Mouse (Mus musculus) midbrain, embryonic 13.5 days (tissue): ENCODE results near the gene Hoxa13. TPM values are rescaled to one million over a fixed set of nuclear protein-coding genes. Genes with fewer than 3 reads are reported as not detected.
A peak's percentile ranks its signal among the peaks of the same experiment; 100 is the strongest.

Source experiments
- ATAC-seq: fragments of 200-750 bp; cut with Nextera tagmentation; 2 replicates; pipeline ENCODE4 v1.8.0; 2017; ENCODE audit warnings: mild to moderate bottlenecking, moderate TSS enrichment, moderate library complexity
- H3K27ac ChIP-seq: fragments of 300-500 bp; sonication (generic); 2 replicates; pipeline ENCODE4 v1.5.1; 2015; ENCODE audit warnings: inconsistent platforms, mild to moderate bottlenecking, moderate library complexity
- H3K27me3 ChIP-seq: fragments of 300-500 bp; sonication (generic); 2 replicates; pipeline ENCODE4 v1.6.1; 2015; ENCODE audit warnings: mild to moderate bottlenecking, inconsistent platforms
- H3K36me3 ChIP-seq: fragments of 300-500 bp; sonication (generic); 2 replicates; pipeline ENCODE4 v1.6.1; 2015; ENCODE audit warnings: mild to moderate bottlenecking, inconsistent platforms
- H3K4me1 ChIP-seq: fragments of 300-500 bp; sonication (generic); replicated peaks from 2 replicates; pipeline ENCODE4 v1.6.1; 2015; ENCODE audit warnings: inconsistent platforms
- H3K4me2 ChIP-seq: fragments of 300-500 bp; sonication (generic); replicated peaks from 2 replicates; pipeline ENCODE4 v1.6.1; 2015; ENCODE audit warnings: moderate library complexity, mild to moderate bottlenecking, inconsistent platforms
- H3K4me3 ChIP-seq: fragments of 300-500 bp; sonication (generic); replicated peaks from 2 replicates; pipeline ENCODE4 v1.5.1; 2015; ENCODE audit warnings: mild to moderate bottlenecking, inconsistent platforms
- H3K9ac ChIP-seq: fragments of 300-500 bp; sonication (generic); replicated peaks from 2 replicates; pipeline ENCODE4 v1.6.1; 2015; ENCODE audit warnings: mild to moderate bottlenecking, inconsistent platforms
- H3K9me3 ChIP-seq: fragments of 300-500 bp; sonication (generic); 2 replicates; pipeline ENCODE4 v1.6.1; 2016; ENCODE audit warnings: mild to moderate bottlenecking, inconsistent platforms
- WGBS: fragments of 180-500 bp; shearing (Covaris S2); methylation state at CpG from one replicate; pipeline ENCODE4 v1.1.7; 2015; 5-methylcytosine and 5-hydroxymethylcytosine counted together
- polyA plus RNA-seq: library from polyadenylated mRNA; unstranded; fragments of >200 nt; fragmentation: Nextera tagmentation; extraction: Ambion mirVana; gene quantifications from 2 replicates; pipeline ENCODE4 v1.2.1, GENCODE M21; 2015

Hoxa13 gene
- polyA plus RNA-seq, 1 experiment from 2014 or later, result not detected

DNA sequence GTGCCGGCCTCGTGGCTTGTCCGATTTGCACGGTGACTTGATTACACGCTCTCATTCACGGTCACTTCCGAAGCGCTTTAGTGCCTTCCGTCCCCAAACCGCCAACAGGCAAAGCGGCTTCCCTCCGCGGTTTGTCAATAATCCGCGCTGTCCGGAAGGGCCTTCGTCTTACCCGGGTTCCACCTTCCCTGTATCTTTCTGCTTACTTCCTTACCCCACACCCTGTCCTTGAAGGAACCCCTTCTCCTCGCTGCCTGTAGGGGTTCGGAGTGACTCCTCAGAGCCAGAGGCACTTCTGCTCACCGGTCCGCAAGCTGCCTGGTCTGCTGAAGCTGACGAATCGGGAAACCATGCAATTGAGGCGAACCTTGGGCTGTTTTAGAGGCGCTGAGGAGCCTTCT lies 14.3 kb downstream of the Hoxa13 start:
- no peak for ATAC-seq
- Histone ChIP-seq H3K9ac (no peak overlapping the region), H3K4me3 (no peak overlapping the region), H3K36me3 (no peaks in the 10 kb centered on the region), H3K27ac (no peak overlapping the region), H3K4me2 (no peak overlapping the region), H3K9me3 (no peaks in the 10 kb centered on the region), H3K4me1 (no peaks in the 10 kb centered on the region; the same call in 1 of the 2 replicates), H3K27me3 (peaks cover 100% of the 10 kb centered on the region)
- WGBS, result 1% methylated on average over 26 of the region's 26 CpGs

DNA sequence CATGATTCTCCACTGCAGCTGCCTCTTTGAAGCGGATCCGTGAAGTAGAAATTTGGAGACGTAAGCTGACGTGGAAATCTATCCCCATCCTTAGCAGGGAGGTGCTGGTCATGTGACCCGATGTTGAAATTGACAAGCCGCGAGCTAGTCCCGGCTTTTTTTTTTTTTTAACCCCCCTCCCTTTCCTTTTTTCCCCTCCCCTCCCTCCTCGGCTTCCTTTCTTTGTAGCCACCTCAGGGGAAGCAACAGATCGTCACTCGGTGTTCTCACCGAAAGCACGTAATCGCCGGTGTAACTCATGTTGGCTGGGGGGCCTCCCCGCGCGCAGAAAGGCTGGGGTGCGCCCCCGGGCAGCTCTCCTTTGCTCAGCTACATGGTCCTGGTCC lies 14.9 kb downstream of the Hoxa13 start, which contains the start of gene Hoxa11:
Hoxa11 (minus strand) TSS at position 54 of the 386 bp plus-strand sequence.
- H3K27ac ChIP-seq, result no peak within 1 kb of the TSS
- no peak within 1 kb of the TSS for H3K4me3 ChIP-seq
- WGBS, result under 1% methylated on average over 20 of the region's 20 CpGs
- no peaks in the 10 kb centered on the region for H3K36me3 ChIP-seq
- ATAC-seq, result no peak
- H3K9me3 ChIP-seq, result no peaks in the 10 kb centered on the region
- H3K4me2 ChIP-seq, result no peak within 1 kb of the TSS
- H3K27me3 ChIP-seq, result peaks cover 100% of the 10 kb centered on the region
- no peak within 1 kb of the TSS for H3K9ac ChIP-seq
- H3K4me1 ChIP-seq, result no peaks in the 10 kb centered on the region; the same call in 1 of the 2 replicates

DNA sequence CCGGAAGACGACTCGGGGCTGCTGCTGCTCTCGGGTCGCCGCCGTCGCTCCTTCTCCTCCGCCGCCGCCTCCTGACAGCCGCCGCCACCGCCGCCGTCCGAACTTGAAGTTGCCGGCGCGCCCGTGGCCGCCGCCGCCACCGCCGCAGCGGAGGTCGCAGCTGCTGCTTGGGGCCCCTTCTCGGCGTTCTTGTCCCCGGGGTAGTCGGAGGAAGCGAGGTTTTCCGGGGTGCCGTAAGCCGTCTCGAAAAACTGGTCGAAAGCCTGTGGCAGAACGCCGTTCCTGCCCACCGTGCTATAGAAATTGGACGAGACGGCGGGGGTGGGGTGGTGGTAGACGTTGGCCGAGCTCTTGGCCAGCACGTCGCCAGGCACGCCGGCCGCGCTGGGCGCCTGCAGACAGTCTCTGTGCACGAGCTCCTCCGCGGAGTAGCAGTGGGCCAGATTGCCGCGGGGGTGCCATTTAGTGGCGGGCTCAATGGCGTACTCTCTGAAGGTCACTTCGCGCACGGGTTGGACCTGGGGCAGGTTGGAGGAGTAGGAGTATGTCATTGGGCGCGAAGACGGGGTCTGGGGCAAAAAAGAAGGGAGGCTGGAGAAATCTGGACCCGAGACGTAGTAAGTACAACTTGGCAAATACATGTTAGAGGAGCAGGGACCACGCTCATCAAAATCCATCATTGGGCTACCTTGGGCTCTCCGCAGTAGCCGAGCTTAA lies 15.5 kb downstream of the Hoxa13 start:
- Histone ChIP-seq H3K27ac (no peak overlapping the region), H3K4me3 (no peak overlapping the region), H3K4me1 (peaks cover under 1% of the 10 kb centered on the region; the same call in 1 of the 2 replicates), H3K9me3 (no peaks in the 10 kb centered on the region), H3K27me3 (peaks cover 100% of the 10 kb centered on the region), H3K36me3 (no peaks in the 10 kb centered on the region), H3K4me2 (no peak overlapping the region), H3K9ac (no peak overlapping the region)
- under 1% methylated on average over 68 of the region's 71 CpGs for WGBS
- no peak for ATAC-seq

DNA sequence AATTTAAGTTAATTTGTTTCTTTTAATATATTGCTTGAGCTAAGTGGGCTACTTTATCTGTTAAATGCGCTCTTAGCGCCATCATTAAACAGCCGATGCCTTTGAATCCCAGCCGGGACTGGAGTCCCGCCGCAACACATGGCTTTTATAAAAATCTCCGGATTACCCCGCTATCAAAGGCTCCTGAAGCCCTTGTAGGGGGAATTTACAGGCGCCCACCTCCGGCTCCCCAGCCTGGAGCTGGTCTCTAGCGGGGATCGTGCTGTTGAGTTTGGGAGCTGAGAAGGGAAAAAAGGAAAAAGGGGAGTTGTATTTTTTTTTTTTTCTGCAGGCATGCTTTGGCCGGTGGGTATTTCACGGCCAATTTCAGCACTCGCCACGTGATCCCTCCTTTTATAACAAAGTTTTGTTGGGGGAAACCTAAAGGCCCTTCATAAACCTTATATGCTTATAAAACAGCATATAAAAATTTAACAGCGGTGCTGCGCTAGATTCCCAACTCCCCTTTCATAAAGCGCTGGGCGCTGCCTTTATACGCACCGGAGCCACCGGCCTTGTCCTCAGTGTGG lies 16.1 kb downstream of the Hoxa13 start:
- Histone ChIP-seq H3K4me3 (no peak overlapping the region), H3K9ac (no peak overlapping the region), H3K4me1 (peaks cover 3% of the 10 kb centered on the region; the same call in 1 of the 2 replicates), H3K9me3 (no peaks in the 10 kb centered on the region), H3K27ac (no peak overlapping the region), H3K4me2 (no peak overlapping the region), H3K27me3 (peaks cover 100% of the 10 kb centered on the region), H3K36me3 (no peaks in the 10 kb centered on the region)
- no peak for ATAC-seq
- WGBS, result under 1% methylated on average over 23 of the region's 23 CpGs

DNA sequence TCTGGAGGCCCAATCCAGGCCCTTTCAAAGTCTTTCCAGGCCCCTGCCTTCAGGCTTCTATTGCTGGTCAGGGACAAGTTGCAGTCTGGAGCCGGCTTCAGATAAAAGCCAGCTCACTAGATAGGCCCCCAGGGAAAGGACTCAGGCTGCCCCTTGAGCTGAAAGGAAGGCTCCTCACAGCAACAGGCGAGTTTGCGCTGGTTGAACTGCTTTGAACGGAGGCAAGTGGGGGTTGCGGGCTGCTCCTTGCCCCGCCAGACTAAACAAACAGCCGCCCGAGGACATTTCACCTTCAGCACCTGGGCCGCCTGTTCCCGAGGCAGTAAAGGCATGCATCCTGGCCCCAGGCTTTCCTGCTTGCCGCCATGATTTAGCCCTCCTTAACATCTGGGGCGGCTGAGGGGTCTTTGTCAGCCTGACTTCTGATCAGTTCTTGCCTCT lies 17.0 kb downstream of the Hoxa13 start:
- no peaks in the 10 kb centered on the region for H3K9me3 ChIP-seq
- H3K36me3 ChIP-seq, result no peaks in the 10 kb centered on the region
- no peak overlapping the region for H3K9ac ChIP-seq
- H3K4me2 ChIP-seq, result no peak overlapping the region
- H3K27ac ChIP-seq, result no peak overlapping the region
- no peak for ATAC-seq
- H3K4me1 ChIP-seq, result peaks cover 3% of the 10 kb centered on the region; the same call in 1 of the 2 replicates
- peaks cover 99% of the 10 kb centered on the region for H3K27me3 ChIP-seq
- WGBS, result under 1% methylated on average over 12 of the region's 12 CpGs
- no peak overlapping the region for H3K4me3 ChIP-seq

DNA sequence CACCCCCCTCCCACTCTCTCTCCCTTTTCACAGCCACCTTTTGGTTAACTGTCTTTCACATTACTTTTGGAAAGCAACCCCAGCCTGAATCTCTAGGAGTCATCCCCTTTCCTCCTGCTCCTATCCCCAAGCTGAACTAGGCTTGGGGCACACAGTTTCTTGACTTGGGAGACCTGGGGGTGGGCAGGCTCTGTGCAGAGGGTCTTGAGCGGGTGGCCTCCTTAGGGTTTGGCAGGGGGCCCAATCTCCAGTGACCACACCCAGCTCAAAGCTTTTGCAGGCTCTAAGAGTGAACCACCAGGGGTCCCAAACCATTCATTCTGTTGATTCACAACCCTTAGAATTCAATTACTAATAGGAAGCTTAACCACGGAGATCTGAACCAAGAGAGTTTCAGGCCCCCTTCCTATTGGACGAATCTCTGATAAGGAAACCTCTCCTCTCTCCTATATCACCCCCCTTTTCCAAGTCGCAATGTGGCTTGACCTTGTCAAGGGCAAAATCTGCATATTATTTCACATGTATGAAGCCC lies 17.8 kb downstream of the Hoxa13 start:
- H3K9me3 ChIP-seq, result no peaks in the 10 kb centered on the region
- no peak overlapping the region for H3K4me2 ChIP-seq
- H3K4me1 ChIP-seq, result peaks cover 3% of the 10 kb centered on the region; the same call in 1 of the 2 replicates
- WGBS, result 1% methylated on average over 4 of the region's 4 CpGs
- peaks cover 99% of the 10 kb centered on the region for H3K27me3 ChIP-seq
- H3K4me3 ChIP-seq, result no peak overlapping the region
- H3K9ac ChIP-seq, result no peak overlapping the region
- H3K27ac ChIP-seq, result no peak overlapping the region
- no peak for ATAC-seq
- H3K36me3 ChIP-seq, result no peaks in the 10 kb centered on the region

DNA sequence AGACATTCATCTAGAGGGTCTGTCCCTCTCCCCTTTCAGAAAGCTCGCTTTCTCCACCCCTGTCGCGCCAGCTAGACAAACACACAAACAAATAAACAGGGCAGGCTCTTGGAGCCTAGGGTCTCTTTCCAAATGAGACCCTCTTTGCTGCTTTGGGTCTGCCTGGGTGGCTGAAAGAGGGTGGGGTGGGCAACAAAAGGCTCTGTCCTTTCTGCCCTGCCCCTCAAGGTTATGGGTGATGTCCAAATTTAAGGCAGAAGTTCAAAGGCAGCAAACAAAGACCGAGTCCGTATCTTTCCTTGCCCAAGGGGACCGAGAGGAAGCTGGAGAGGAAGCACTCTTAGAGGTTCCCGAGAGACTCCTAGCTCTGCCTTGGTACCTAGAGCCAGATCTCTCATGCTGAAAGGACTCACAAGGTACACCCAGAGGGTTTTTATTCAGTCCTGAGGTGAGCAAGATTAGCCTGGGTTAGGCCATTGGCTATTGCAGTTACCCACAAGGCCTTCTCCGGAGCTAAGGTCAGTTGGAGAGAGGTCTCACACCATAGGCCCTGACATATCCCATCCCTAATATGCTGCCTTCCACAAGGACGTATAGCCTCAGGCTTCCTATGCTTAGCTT lies 19.6 kb downstream of the Hoxa13 start:
- 7% methylated on average over 9 of the region's 9 CpGs for WGBS
- Histone ChIP-seq H3K4me3 (no peak overlapping the region), H3K27me3 (peaks cover 99% of the 10 kb centered on the region), H3K9ac (no peak overlapping the region), H3K9me3 (no peaks in the 10 kb centered on the region), H3K4me2 (no peak overlapping the region), H3K36me3 (no peaks in the 10 kb centered on the region), H3K27ac (no peak overlapping the region), H3K4me1 (peaks cover 3% of the 10 kb centered on the region; the same call in 1 of the 2 replicates)
- ATAC-seq, result no peak

DNA sequence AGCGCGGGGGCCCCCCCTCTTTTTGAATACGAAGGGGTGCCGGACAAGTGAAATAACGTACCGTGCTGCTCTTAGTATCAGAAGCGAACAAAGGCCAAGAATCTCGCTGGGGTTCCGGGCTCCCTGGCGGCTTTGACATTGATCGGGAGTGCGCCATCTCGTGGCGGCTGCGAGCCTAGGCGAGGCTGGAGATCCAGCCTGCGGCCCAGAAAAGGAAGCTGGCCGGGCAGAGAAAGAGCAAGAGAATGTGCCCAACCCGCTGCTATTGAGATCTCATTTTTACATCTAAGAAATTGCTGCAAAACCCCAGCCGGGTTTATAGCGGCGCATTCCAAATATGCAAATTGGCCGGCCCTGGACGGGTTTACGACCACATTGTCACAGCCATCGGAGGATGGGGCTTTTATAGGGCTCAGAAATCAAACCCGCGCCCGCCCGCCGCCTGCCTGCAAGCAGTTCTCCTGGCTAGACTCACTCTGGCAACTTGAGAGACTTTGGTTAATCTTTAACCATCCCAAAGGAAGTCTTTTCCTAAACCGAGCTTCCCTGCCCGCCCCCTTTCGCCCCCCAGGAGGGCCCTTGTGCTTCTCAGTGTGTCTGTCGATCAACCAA lies 20.2 kb downstream of the Hoxa13 start, which contains the start of gene Hoxa10:
Hoxa10 (minus strand) TSS at position 466 of the 612 bp plus-strand sequence.
- WGBS, result 3% methylated on average over 35 of the region's 35 CpGs

DNA sequence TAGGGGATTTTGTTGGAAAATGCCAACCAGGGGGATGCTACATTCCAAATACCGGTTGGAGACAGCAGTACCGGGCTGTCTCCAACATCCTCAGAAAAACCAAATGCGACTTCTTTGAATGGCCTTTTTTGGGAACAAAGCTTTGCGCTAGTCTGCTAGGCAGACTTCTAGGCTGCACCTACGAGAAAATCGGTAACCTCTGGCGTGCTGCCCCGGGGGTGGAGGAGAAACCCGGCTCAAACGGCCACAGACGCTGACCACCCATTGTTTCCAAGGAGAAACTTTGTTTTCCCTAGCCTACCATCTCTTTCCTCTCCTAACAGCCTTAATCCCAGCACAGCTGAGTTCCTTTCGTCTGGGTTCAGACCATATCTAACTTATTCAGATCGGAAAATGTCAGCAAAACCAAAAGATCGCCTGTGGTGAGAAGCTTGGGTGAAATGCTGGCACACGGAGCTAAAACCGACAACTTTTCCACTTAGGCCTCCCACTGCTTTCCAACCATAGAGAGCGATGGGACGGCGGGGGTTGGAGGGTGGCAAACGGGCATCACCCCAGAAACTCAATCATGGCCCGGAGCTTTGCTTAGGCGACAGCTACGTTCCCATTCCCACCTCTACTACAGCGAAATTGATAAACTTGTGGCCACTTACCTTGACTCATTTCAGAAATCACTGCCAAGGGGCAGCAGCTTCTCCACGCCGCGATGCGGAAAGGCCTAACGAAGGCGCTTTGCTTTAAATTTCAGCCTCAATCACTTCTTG lies 20.9 kb downstream of the Hoxa13 start:
- Histone ChIP-seq H3K4me2 (no peak overlapping the region), H3K4me1 (peaks cover 3% of the 10 kb centered on the region; the same call in 1 of the 2 replicates), H3K4me3 (0 out of 2 replicates have a peak overlapping the region, but pooled peaks have one; percentile 11), H3K27ac (no peak overlapping the region), H3K9ac (no peak overlapping the region), H3K36me3 (no peaks in the 10 kb centered on the region), H3K27me3 (peaks cover 99% of the 10 kb centered on the region), H3K9me3 (no peaks in the 10 kb centered on the region)
- ATAC-seq, result no peak
- 2% methylated on average over 30 of the region's 30 CpGs for WGBS

More for the DNA sequence above, 20.2 kb downstream of the Hoxa13 start, which contains the start of gene Hoxa10:
- Histone ChIP-seq H3K27me3 (peaks cover 99% of the 10 kb centered on the region), H3K4me1 (peaks cover 3% of the 10 kb centered on the region; the same call in 1 of the 2 replicates), H3K9me3 (no peaks in the 10 kb centered on the region), H3K4me2 (no peak within 1 kb of the TSS), H3K27ac (no peak within 1 kb of the TSS), H3K36me3 (no peaks in the 10 kb centered on the region), H3K4me3 (0 out of 2 replicates have a peak within 1 kb of the TSS, but pooled peaks have one; percentile 11), H3K9ac (no peak within 1 kb of the TSS)
- ATAC-seq, result no peak

DNA sequence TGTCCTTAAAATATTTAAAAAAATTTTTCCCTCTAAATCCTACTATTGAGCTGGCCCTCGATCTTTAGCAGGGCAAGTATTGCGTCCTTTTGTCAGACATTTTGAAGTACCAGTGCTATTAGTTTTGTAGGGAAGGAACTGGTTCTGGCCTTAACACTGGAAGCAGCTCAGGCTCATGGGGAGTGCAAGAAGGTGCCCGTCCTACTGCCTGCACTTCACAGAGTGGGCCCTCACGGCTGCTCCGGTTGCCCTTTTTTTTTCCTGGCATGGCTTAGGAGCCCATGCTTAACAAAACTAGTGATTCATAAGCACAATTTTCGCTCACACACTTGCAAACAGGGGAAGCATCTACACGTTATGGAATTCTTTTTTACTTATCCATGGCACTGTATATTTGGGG lies 21.7 kb downstream of the Hoxa13 start:
- no peak for ATAC-seq
- no peak overlapping the region for H3K9ac ChIP-seq
- H3K4me3 ChIP-seq, result no peak overlapping the region
- no peak overlapping the region for H3K4me2 ChIP-seq
- H3K36me3 ChIP-seq, result no peaks in the 10 kb centered on the region
- H3K9me3 ChIP-seq, result no peaks in the 10 kb centered on the region
- no peak overlapping the region for H3K27ac ChIP-seq
- 0 out of 2 replicates have a peak, but pooled peaks cover 3% of the 10 kb centered on the region for H3K4me1 ChIP-seq
- 2% methylated on average over 7 of the region's 7 CpGs for WGBS
- H3K27me3 ChIP-seq, result peaks cover 99% of the 10 kb centered on the region

DNA sequence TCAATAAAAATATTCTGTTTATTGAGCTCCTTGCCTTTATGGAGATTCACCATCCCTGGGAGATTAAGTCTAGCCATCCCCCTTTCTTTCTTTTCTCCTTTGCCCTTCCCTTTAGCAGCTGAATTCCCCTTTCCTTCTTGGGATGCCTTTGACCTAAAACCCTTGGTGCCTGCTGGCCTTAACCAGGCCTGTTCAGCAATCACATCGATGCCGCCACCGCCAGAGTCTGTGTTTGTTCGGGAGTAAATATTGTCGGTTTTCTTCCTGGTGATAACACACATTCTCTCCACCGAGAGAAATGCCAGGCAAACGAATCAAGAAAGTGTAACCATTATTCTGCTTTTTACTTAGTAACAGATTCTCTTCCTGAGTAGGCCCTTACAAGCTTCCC lies 22.5 kb downstream of the Hoxa13 start:
- no peak overlapping the region for H3K4me3 ChIP-seq
- no peaks in the 10 kb centered on the region for H3K36me3 ChIP-seq
- H3K27me3 ChIP-seq, result peaks cover 99% of the 10 kb centered on the region
- 0 out of 2 replicates have a peak, but pooled peaks cover 3% of the 10 kb centered on the region for H3K4me1 ChIP-seq
- no peak overlapping the region for H3K9ac ChIP-seq
- no peaks in the 10 kb centered on the region for H3K9me3 ChIP-seq
- no peak for ATAC-seq
- H3K27ac ChIP-seq, result no peak overlapping the region
- H3K4me2 ChIP-seq, result no peak overlapping the region
- WGBS, result 4% methylated on average over 7 of the region's 7 CpGs
